Mouse (Mus musculus) liver, embryonic 14.5 days (tissue): ENCODE data around the gene Phkg1.

Experiments used
- CTCF ChIP-seq: IDR thresholded peaks from 2 replicates; pipeline ENCODE4 v1.5.1; 2016; ENCODE audit warnings: antibody characterized with exemption, low read depth, control low read depth
- EP300 ChIP-seq: IDR thresholded peaks from 2 replicates; pipeline ENCODE4 v1.6.1; 2016; ENCODE audit warnings: antibody characterized with exemption, low read depth

- TF ChIP-seq CTCF (no peak), EP300 (no peak)
Measured at GRCm38 (mm10) chr5:129925933-129926332, 27.6 kb upstream of the Phkg1 start.
